Mouse (Mus musculus) layer of hippocampus, postnatal 10 days (tissue): Measurements from ENCODE around the gene Rrnad1. TPM values are rescaled to one million over a fixed set of nuclear protein-coding genes. Genes with fewer than 3 reads are reported as not detected.

Source experiments
- DNase-seq, 2 experiments: peaks; one replicate each; pipeline ENCODE4 v3.0.0; 2021; ENCODE audit warnings: low spot score in 2 of 2
- long read RNA-seq: library from polyadenylated mRNA; stranded (forward); transcript quantifications from one replicate; pipeline ENCODE4 v2.0.0, GENCODE M21; 2023
- total RNA-seq, 2 experiments: library from RNA; stranded (reverse); gene quantifications; 2 replicates each; pipeline ENCODE4 v1.2.3; 2021

Rrnad1 gene
- total RNA-seq: 10 to 100 TPM; 18.1 to 26.4 TPM
- long read RNA-seq, partial matches to known transcripts: 3 of 15 reads
- long read RNA-seq, other reads (novel, unspliced or antisense): 7 of 15 reads

DNA sequence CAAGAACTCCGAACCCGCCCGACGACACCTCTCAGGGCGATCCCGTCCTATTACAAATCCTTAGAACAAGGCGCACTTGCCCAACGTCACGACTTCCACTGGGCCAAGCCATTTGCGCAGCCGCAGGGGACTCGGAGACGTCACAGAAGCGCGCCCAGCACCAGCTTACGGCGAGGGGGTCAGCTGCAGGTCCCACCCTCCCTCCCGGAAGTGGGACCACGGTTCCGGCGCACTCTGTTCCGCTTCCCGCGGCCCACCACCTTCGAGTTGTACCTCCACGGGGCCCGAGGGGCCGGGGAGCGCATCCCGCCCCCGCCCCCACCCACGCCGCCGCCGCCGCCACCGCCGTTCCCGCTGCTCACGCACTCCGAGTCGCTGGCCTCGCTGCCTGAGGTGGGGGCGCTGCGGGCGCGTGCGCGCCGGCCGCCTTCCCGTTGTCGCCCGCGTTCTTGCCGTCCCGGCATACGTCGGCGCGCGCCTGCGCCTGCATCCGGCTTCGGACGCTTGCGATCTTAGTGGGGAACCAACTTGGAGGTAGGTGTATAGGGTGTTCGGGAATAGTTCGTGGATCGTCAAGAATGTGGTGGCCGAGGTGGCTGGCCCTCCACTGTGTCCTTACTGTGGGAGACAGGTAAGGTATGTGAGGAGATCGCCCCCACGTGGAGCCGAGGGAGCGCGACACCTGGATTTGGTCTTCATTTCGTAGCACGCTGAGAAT lies at the start of gene Rrnad1, which contains the start of gene Isg20l2:
Rrnad1 (minus strand) TSS at position 640 of the 718 bp plus-strand sequence.
Isg20l2 (plus strand) TSS at position 237 of the 718 bp plus-strand sequence.
- DNase-seq: peak; percentile 97 to 98

DNA sequence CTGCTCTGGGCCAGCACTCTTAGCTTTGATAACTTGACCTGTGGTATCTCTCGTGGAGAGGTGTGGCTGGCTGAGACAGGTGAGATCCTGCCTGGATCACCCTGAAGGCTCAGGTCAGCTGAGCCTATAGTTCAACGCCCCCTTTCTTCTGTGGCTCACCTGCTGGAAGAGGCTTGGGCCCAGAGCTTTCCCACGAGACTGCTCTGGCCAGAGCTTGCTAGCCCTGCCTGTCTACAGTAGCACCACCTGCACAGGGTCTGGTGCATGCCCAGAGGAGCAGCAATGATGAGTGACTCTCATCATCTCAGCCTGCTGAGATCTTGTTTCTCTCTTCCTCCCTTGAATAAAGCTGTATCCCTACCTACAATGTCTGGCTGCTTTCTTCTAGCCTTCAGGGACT lies 49.6 kb upstream of the Rrnad1 start:
- no peak for DNase-seq

DNA sequence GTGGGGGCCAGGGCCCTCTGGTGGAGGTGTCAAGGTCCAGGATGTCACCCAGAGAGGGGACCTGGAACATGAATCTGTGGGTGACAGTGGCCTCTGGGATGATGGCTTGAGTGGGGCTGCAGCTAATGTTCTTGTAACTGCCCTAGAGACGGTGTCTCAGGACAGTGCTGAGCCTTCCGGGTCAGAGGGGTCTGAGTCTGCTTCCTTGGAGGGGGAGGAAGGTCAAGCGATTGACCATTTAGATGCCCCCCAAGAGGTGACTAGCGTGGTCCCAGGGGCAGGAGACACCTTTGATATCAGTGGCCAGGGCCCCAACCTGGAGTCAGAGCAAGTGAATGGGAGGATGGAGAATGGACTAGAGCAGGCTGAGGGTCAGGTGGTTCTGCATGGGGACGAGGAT lies 49.0 kb upstream of the Rrnad1 start:
- DNase-seq: no peak

DNA sequence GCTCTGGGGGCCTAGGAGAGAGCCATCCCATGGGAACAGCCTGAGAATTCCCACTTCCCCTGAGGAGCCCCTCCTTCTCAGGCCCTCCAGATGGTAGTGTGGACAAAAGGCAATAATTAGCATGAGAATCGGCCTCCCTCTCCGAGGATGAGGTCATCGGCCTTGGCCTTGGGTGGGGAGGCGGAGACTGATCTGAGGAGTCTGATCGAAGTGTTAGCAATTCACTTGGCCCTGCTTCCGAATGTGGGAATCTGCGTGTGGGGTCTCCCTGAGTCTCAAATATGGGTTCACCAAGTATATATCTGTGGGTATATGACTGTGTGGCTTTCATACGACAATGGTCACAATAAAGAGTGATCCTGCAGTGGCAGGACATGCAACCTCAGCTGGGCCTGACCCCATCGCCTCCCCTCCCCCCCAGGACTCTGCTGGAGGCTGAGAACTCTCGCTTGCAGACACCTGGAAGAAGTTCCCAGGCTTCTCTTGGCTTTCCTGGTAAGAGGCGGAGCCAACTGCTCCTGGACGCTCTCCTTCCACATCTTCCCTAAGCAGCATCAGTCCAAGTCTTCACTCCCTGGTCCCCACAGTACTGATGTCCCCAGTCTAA lies 44.0 kb upstream of the Rrnad1 start:
- DNase-seq: no peak

DNA sequence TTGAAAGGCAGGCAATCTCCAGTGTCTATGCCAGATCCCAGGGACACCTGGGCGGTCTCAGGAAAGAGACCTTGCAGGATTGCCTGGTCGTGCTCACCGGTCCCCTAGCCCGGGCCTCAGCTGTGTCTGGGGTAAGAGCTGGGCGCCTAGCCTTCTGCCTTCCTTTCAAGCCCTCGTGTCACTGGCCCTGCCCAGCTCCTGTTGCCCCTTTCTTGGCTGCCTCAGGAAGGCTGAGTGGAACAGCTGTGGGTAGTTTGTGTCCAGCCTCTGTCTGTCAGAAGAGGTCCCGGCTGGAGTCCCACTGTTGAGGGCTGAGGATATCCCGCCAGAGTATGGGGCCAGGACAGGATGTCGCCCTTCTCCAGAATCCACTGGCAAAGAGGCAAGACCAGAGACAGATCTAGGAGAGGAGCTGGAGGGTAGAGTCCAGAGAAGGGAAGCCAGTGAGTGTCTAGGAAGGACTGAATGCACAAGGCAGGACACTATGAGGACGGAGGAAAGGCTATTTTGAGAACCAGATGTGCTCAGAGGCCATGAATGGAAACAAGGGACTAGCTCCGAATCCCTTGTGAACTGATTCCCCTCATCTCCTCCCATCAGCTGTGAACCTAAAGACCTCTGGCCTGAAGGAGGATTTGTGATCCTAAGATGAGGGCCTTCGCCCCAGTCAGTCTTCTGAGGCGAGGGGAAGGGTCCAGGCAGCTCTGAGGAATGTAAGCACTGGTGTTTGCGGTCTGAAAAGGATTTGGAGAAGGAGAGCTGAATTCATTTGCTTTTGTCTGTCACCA lies 43.3 kb upstream of the Rrnad1 start:
- no peak for DNase-seq

DNA sequence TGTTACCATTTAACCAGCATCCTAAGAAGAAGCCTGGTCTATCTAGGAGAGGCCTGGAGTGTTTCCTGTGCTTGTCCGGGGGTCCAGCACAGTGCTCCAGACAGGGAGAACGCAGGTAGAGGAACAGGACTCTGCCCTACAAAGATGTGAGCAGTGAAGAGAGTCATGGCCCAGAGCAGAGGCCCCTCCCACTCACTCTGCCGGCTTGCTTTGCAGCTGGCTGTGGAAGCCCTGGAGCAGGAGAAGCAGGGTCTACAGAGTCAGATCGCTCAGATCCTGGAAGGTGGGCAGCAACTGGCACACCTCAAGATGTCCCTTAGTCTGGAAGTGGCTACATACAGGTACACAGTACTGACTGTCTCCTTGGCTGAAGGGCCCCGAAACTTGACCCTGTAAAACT lies 42.3 kb upstream of the Rrnad1 start:
- no peak for DNase-seq

DNA sequence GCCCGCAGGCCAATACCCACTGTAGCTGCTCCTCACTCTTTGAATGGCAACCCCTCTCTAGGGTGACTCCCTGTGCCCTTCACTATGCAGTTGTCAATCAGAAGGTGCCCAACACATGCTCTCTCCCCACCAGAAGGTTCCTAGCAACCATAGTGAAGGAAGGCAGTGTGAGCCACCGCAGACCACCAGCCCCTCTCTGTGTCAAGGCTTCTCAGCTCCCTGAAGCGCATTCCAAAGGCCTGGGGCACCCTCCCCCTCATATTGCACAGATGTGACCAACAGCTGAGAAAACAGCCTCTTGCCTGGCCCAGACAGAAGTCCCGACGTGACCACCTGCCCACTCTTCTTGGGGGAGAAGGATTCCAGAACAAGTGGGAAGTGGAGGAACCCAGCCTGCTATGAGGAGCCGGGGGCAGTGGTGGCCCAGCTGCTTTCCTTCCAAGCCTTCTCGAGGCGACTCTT lies 41.7 kb upstream of the Rrnad1 start:
- no peak for DNase-seq

DNA sequence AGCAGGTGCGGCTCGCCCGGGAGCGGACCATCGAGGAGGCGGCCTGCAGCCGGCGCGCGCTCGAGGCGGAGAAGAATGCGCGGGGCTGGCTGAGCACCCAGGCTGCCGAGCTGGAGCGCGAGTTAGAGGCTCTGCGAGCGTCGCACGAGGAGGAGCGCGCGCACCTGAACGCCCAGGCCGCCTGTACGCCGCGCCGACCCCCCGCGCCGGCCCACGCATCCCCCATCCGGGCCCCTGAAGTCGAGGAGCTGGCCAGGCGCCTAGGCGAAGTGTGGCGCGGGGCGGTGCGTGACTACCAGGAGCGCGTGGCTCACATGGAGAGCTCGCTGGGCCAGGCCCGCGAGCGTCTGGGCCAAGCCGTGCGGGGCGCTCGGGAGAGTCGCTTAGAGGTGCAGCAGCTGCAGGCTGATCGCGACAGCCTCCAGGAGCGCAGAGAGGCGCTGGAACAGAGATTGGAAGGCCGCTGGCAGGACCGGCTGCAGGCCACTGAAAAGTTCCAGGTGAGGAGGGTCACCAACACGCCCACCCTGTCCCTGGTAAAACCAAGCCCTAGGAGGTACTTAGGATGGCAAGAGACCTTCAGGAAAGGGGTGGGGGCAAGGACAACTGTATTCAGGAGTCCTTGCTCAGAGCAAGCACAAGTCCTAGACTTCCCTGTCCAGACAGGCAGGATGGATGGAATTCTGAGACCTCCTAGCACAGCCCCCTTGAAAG lies 41.1 kb upstream of the Rrnad1 start:
- DNase-seq: no peak

DNA sequence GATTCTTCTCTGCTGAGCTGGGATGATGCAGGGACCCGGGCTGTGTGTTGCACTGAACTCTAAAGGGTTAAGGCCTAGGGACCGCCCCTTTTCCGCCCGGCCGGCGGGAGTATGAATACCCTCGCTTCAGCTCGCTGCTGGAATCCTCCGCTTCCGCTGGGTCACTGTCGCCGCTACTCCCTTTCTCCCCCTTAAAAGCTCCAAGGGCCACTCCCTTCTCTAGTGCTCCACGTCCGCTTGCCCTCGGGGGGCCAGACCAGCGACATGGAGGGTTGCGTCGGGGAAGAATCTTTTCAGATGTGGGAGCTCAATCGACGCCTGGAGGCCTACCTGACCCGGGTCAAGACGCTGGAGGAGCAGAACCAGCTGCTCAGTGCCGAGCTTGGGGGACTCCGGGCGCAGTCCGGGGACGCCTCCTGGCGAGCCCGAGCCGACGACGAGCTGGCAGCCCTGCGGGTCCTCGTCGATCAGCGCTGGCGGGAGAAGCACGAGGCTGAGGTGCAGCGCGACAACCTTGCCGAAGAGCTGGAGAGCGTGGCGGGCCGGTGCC lies 40.5 kb upstream of the Rrnad1 start, which contains the start of gene Nes:
Nes (plus strand) TSS at position 140 of the 550 bp plus-strand sequence.
- DNase-seq: peak in 1 of 2 experiments; percentile 66

DNA sequence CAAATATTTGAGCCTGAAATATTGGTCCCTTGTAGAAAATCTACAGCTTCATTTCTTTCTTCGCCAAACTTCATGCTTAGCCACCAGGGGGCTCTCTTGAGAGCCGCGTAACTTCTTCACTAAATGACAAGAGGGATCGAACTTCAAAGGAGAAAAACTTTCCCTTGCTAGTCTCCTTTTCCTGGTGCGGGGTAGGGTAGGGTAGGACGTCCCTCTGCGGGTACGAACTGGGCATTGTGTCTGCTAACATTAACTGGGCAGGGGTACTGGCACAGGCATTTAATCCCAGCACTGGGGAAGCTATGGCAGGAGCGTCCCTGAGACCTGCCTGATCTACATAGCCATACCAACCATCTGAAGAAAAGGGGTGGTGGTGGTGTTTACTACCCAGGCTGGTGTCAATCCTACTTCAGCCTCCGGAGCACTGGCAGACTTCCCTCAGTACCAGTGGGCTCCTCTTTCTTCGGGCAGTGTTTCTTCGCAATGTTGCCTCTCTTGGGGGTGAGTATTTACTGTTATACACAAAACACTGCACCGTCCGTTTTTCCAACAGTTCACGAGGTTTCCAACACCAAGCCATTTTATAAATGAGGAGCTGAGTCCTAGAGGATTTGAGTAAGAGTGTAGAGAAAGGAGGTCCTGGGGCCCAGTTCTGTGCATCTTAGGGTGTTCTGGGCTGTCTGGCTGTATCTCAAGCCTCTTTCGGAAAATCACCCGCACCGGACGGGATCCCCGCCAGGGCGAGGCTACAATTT lies 39.8 kb upstream of the Rrnad1 start:
- DNase-seq: peak; percentile 59 to 69

DNA sequence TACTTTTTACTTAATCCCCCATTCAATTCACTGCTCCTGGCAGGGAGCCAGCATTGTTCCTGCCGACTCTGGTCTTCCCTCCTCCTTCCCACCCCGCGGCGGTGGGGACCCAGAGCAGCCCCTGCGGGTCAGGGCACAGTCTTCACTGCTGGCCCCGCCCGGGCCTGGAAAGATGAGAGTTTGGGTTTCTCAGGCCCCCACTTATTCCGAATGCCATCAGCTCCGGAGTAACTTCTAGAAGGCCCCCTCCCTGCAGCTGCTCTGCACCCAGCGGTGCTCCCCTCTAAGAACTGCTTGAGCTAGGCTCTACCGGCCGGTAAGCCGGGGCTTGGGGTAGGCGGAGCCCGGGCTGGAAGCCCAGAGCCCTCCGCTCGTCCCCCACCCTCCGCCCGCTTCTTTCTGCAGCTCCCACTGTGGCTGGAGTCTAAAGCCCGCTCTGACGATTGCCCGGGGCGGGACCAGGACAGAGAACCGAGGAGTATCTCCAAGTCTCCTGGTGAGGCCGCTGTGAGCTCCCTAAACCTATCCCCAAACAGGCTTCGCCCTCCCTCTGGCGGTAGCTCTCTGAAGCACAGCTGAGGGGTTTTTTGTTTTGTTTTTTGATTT lies 30.2 kb upstream of the Rrnad1 start:
- DNase-seq: peak; percentile 85 to 87

DNA sequence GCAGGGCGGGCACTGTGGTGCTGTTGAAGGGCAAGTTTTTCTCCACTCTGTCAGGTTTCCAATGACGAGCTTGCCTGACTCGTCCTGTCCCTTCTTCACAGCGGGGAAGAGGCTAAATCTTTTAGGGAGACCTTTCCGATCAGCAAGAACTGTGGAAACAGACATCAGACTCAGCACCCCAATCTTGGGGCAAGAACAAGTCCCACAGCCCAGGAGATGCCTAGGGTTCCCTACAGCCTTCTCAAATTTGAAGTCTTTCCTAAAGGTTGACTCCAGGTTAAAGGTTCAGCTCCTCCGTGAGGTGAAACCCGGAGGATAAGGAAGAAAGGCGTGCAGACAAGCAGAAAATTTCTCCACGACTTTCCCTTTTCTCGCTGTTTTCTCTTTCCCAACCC lies 29.7 kb upstream of the Rrnad1 start:
- no peak for DNase-seq

DNA sequence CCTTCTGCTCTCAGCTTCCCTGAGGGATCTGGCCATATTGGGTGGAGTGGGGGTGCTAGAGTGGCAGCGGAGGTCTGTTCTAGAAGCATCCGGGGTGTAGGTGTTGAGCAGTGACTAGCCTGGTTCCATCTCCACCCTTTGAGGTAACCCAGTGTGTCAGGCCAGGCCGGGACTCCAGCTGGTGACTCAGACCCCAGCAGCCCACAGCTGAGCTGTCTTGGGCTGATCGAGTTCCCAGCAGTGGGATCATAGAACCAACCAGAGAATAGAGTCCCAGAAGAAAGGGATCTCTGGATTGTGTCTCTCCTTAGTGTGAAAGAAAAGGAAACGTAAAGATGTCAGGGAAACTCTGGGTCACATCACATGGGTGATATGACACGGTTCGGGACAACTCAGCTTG lies 28.9 kb upstream of the Rrnad1 start:
- DNase-seq: no peak

DNA sequence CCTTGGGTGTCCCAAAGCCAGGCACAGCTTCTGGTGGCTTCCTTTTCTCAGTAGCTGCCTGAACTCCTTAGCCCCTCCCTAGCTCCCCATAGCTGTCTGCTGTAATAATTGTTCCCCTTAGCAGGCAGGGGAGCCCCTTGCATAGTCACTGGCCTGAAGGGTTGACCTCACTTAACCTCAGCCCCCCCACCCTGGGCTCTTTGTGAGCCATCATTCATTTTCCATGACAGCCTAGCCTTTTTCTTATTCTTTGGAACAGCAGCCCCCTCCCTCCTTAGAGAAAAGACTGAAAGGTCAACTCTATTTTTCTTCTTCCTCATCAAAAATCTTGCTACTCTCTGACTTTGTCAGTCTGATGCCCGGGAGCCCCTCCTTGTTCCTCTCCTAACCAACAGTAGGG lies 28.4 kb upstream of the Rrnad1 start:
- no peak for DNase-seq

DNA sequence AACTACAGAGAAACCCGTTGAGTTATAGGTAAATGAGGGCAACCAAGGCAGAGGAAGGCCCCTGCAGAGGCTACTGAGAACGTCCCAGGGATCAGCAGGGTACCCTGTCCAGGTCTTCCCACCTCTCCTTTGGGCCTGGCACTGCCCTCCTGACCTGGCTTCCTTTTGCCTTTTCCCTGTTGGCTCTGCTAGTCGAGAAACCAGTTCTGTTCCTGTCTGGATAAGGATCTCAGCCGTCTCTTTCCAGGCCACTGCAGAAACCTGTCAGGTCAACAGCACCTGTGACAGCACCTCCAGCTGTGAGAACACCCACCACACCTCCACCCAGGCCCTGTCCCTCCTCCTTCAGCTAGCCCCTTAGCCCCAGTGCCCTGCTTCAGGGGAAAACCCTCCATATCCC lies 28.0 kb upstream of the Rrnad1 start:
- no peak for DNase-seq

DNA sequence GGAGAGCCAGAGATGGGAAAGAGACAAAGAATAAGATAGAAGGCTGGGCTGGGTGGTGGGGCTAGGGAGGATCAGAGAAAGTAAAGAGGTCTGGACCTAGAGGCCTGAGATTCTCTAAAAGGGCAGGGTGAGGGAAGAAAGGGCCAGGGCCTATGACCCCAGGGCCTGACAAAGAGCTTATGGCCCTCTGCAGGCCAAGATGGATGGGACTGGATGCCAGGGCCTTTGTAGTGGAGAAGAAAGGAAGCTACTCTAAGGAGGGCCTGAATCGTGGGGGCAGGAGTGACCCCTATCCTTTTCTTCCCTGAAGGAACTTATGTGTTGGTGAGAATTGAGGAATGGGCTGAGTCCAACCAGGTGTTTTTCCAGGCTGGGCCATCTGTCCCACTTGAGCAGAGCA lies 27.5 kb upstream of the Rrnad1 start:
- DNase-seq: no peak

DNA sequence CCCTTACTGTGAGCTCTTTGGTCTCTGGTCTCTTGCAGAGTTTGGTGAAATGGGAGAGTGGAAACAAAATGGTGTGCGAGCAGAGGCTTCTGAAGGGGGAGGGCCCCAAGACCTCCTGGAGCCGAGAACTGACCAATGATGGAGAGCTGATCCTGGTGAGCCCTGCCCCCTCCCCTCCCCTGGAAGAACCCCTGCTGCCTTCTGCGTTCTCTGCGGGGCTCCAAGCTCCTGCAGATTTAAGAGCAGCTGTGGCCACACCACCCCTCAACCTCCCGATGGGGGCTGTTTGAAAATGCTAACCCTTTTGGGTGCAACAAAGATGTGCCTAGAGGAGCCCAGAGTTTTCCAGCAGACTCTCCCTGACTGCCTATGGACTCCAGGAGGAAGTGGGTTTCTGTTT lies 21.9 kb upstream of the Rrnad1 start:
- no peak for DNase-seq

DNA sequence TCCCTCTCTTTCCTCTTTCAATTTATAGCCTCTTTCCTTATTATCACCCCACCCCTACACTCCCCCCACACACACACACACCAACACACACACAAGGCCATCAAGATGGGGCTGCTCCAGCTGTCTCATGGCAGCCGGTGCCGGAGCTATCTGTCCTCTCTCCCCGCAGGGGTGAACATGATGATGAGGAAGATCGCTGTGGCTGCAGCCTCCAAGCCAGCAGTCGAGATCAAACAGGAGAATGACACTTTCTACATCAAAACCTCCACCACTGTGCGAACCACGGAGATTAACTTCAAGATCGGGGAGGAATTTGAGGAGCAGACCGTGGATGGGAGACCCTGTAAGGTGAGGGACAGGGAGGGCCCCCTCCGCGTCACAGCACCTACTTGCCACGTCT lies 21.4 kb upstream of the Rrnad1 start:
- DNase-seq: no peak

DNA sequence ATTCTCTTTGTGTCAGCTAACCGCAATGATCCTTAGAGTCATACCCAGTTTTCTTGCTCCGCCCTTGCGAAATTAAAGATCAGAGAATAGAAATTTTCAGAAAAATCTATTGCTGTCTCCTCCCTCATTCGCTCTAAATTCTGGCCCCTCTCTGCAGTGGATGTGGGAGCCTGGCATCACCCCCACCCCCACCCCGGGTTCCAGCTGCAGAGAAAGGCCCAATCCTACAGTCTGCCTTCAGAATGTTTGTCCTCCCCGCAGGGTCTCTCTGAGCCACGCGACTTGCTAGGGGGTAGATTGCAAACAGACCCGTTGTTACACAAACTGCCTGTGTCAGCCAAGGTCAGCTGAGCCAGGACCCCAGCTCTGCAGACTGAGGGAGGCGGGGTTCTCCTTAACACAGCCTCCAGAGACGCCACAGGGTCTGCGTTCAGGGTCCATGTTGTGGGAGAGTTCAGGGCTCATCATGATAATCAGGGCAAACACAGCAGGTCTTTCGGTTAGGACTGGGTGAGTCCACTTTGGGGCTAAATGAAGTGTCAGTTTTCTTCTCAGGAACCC lies 19.5 kb upstream of the Rrnad1 start:
- DNase-seq: no peak
